Mouse (Mus musculus): ENCODE data around the gene Cpn1.

- TF ChIP-seq CTCF (IDR thresholded peaks at IDR 0.05; ENCODE audit: extremely low read depth, insufficient read depth, low read length): no peak
- TF ChIP-seq POLR2A (IDR thresholded peaks at IDR 0.05; ENCODE audit: extremely low read depth, insufficient read depth, low read length): no peak
These were observed 45.8 kb upstream of the Cpn1 start for GRCm38 (mm10) chr19:44032046-44032744.
